Mouse (Mus musculus) liver, embryonic 13.5 days (tissue): ENCODE data around the gene Rab4a. TPM values are rescaled to one million over a fixed set of nuclear protein-coding genes. Genes with fewer than 3 reads are reported as not detected.

Experiments
- ATAC-seq: fragments of 200-750 bp; cut with Nextera tagmentation; 2 replicates; pipeline ENCODE4 v1.8.0; 2017; ENCODE audit warnings: low read depth, mild to moderate bottlenecking, moderate number of reproducible peaks, moderate library complexity
- DNase-seq: peaks from one replicate; pipeline ENCODE4 v3.0.0; 2022
- H3K27ac ChIP-seq: fragments of 300-500 bp; sonication (generic); 2 replicates; pipeline ENCODE4 v1.5.1; 2015; ENCODE audit warnings: moderate library complexity, mild to moderate bottlenecking, inconsistent platforms
- H3K27me3 ChIP-seq: fragments of 300-500 bp; sonication (generic); 2 replicates; pipeline ENCODE4 v1.6.1; 2015; ENCODE audit warnings: mild to moderate bottlenecking, inconsistent platforms
- H3K36me3 ChIP-seq: fragments of 300-500 bp; sonication (generic); 2 replicates; pipeline ENCODE4 v1.6.1; 2015; ENCODE audit warnings: mild to moderate bottlenecking, inconsistent platforms
- H3K4me1 ChIP-seq: fragments of 300-500 bp; sonication (generic); replicated peaks from 2 replicates; pipeline ENCODE4 v1.6.1; 2015; ENCODE audit warnings: inconsistent platforms
- H3K4me2 ChIP-seq: fragments of 300-500 bp; sonication (generic); 2 replicates; pipeline ENCODE4 v1.6.1; 2015; ENCODE audit warnings: inconsistent platforms, mild to moderate bottlenecking, moderate library complexity
- H3K4me3 ChIP-seq: fragments of 300-500 bp; sonication (generic); replicated peaks from 2 replicates; pipeline ENCODE4 v1.5.1; 2015; ENCODE audit warnings: mild to moderate bottlenecking, inconsistent platforms
- H3K9ac ChIP-seq: fragments of 300-500 bp; sonication (generic); 2 replicates; pipeline ENCODE4 v1.6.1; 2015; ENCODE audit warnings: mild to moderate bottlenecking, inconsistent platforms
- H3K9me3 ChIP-seq: fragments of 300-500 bp; sonication (generic); replicated peaks from 2 replicates; pipeline ENCODE4 v1.6.1; 2016; ENCODE audit warnings: inconsistent platforms
- WGBS: fragments of 180-500 bp; shearing (Covaris S2); methylation state at CpG from one replicate; pipeline ENCODE4 v1.1.7; 2015; ENCODE audit not compliant: insufficient replicate concordance; 5-methylcytosine and 5-hydroxymethylcytosine counted together
- polyA plus RNA-seq: library from polyadenylated mRNA; unstranded; fragments of >200 nt; fragmentation: Nextera tagmentation; extraction: Ambion mirVana; gene quantifications from 2 replicates; pipeline ENCODE4 v1.2.1, GENCODE M21; 2015

The Rab4a gene
- polyA plus RNA-seq, 1 experiment from 2014 or later = 30.8 TPM

DNA sequence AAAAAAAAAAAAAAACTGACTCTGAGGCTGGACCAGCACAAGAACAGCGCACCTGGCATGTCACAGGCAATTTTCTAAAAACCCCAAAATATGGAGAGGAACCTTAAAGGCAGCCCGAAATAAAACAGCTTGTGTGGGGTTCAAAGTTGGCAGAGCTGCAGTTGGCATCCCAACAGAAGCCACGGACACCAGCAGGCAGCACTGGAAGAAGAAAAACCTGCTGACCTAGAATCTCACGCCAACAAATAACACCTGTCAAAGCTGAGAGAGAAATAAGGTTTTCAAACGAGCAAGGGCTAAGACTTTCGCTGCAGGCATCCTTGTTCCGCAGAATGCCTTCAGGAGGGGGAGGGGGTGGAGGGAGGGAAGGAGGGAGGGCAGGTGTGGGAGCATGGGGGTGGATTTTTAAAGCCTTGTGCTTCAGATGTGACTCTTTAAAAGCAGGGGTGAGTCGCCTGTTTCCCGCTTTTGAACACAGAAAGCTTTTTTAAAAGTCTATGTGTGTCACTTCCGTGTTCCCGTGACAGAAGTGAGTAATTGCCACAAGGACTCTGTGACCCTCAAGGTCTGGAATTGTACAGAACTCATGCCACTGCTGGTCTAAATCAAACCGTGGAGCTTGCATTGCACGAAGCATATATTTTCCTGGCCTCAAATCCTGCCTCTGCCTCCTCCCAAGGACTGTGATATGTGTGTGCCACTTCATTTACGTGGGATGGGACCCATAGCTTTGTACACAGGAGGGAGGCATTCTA, 17.2 kb upstream of the Rab4a start:
- WGBS = 56% methylated on average over 14 of the region's 14 CpGs
- Histone ChIP-seq H3K36me3 (no peaks in the 10 kb centered on the region), H3K4me3 (no peak overlapping the region), H3K9ac (no peak overlapping the region), H3K9me3 (no peaks in the 10 kb centered on the region), H3K4me1 (peaks cover 13% of the 10 kb centered on the region), H3K4me2 (no peak overlapping the region), H3K27ac (no peak overlapping the region), H3K27me3 (no peaks in the 10 kb centered on the region)
- DNase-seq (no peak), ATAC-seq (no peak)

GRCm38 (mm10) chr8:123789461-123789860, 16.3 kb upstream of the Rab4a start:
- 65% methylated on average over 9 of the region's 9 CpGs for WGBS
- Histone ChIP-seq H3K27me3 (no peaks in the 10 kb centered on the region), H3K36me3 (no peaks in the 10 kb centered on the region), H3K4me1 (peaks cover 11% of the 10 kb centered on the region; the same call in 1 of the 2 replicates), H3K4me2 (no peak overlapping the region), H3K4me3 (no peak overlapping the region), H3K27ac (no peak overlapping the region), H3K9ac (no peak overlapping the region), H3K9me3 (no peaks in the 10 kb centered on the region)
- DNase-seq (no peak), ATAC-seq (no peak)

GRCm38 (mm10) chr8:123789970-123790369, 15.8 kb upstream of the Rab4a start:
- H3K4me2 ChIP-seq = no peak overlapping the region
- H3K27ac ChIP-seq = no peak overlapping the region
- H3K9ac ChIP-seq = no peak overlapping the region
- H3K36me3 ChIP-seq = no peaks in the 10 kb centered on the region
- ATAC-seq (no peak), DNase-seq (peak; percentile 58)
- no peak overlapping the region for H3K4me3 ChIP-seq
- WGBS = 2% methylated on average over 4 of the region's 4 CpGs
- no peaks in the 10 kb centered on the region for H3K9me3 ChIP-seq
- H3K4me1 ChIP-seq = peaks cover 11% of the 10 kb centered on the region; the same call in 1 of the 2 replicates
- H3K27me3 ChIP-seq = no peaks in the 10 kb centered on the region

DNA sequence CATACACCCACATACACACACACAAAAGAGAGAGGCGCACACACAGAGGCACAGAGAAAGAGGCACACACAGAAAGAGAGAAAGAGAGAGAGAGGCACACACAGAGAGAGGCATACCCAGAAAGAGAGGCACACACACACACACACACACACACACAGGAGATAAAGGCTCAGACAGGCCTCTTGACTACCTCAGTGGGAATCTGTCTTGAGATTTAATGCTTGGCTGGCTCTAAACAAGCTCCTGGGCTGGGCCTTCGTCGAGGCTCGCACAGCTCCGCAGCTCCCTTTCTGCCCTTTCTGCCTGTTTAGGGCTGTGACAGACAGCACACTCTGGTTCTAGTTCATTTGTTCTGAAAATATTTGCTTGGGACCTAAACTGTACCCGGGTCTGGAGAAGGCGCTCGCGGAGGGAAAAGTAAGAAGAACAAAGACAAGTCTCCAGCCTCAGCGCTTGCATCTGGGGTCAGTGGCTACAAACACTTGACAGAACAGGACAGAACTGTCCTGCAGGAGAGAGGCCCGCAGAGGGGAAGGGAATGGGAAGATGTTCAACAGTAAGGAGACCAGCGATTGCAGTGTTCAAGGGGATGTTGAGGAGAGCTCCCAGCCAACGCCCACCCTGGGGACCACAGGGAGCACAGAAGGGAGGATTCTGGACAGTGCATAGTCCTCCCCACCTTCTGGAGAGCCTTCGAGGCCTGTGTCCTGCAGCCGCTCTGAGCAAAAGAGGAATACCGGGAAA, 14.5 kb upstream of the Rab4a start:
- DNase-seq (no peak), ATAC-seq (no peak)
- 75% methylated on average over 16 of the region's 16 CpGs for WGBS
- H3K27me3 ChIP-seq = no peaks in the 10 kb centered on the region
- peaks cover 14% of the 10 kb centered on the region for H3K4me1 ChIP-seq
- H3K27ac ChIP-seq = no peak overlapping the region
- H3K9me3 ChIP-seq = no peaks in the 10 kb centered on the region
- H3K36me3 ChIP-seq = no peaks in the 10 kb centered on the region
- no peak overlapping the region for H3K9ac ChIP-seq
- no peak overlapping the region for H3K4me2 ChIP-seq
- no peak overlapping the region for H3K4me3 ChIP-seq

DNA sequence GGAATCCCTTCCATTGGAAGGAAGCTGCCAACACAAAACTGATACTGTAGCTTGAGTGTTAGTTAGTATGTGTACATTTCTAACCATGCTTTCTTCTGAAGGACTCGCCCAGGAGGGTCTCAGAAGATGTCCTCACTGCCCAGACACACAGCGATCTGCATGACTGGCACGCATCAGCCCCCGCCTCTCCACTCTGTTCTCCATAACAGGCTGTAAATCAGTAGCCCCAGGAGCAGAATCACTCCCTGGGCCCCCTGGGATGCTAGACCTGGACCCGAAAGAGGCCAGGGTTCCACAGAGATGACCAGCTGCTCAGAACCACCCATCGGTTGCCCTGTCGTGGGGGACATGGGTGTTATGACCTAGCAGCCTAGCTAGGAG, 13.9 kb upstream of the Rab4a start:
- Histone ChIP-seq H3K27ac (no peak overlapping the region), H3K9me3 (no peaks in the 10 kb centered on the region), H3K4me1 (peaks cover 20% of the 10 kb centered on the region), H3K27me3 (no peaks in the 10 kb centered on the region), H3K4me3 (no peak overlapping the region), H3K36me3 (no peaks in the 10 kb centered on the region), H3K4me2 (no peak overlapping the region), H3K9ac (no peak overlapping the region)
- 74% methylated on average over 7 of the region's 7 CpGs for WGBS
- ATAC-seq (no peak), DNase-seq (no peak)

DNA sequence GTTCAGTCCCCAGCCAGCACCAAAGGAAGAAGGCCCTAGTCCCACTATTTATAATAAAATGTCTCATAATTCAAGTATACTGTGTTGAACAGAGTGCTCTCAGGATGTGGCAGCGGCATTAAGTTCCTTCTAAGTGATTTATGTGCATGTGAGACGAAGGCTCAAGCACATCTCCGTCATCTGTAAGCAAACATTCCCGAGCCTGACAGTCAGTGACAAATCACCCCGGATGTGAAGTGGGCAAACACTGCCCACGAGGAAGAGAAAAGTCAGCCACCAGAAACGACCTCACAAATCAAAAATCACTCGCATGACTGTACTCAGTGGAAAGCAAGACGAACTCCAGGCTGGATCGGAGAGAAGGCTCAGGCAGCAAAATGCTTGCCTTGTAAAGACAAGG, 11.9 kb upstream of the Rab4a start:
- 47% methylated on average over 10 of the region's 10 CpGs for WGBS
- ATAC-seq (no peak), DNase-seq (no peak)

GRCm38 (mm10) chr8:123794766-123795165, 11.0 kb upstream of the Rab4a start:
- Histone ChIP-seq H3K4me1 (peaks cover 40% of the 10 kb centered on the region), H3K27me3 (no peaks in the 10 kb centered on the region), H3K4me2 (no peak overlapping the region), H3K9ac (no peak overlapping the region), H3K9me3 (no peaks in the 10 kb centered on the region), H3K36me3 (no peaks in the 10 kb centered on the region), H3K4me3 (no peak overlapping the region), H3K27ac (no peak overlapping the region)
- no peak for DNase-seq
- ATAC-seq = no peak
- 81% methylated on average over 4 of the region's 4 CpGs for WGBS

More for the DNA sequence above, 11.9 kb upstream of the Rab4a start:
- Histone ChIP-seq H3K4me3 (no peak overlapping the region), H3K27me3 (no peaks in the 10 kb centered on the region), H3K36me3 (no peaks in the 10 kb centered on the region), H3K4me2 (no peak overlapping the region), H3K4me1 (peaks cover 33% of the 10 kb centered on the region), H3K9ac (no peak overlapping the region), H3K9me3 (no peaks in the 10 kb centered on the region), H3K27ac (no peak overlapping the region)

DNA sequence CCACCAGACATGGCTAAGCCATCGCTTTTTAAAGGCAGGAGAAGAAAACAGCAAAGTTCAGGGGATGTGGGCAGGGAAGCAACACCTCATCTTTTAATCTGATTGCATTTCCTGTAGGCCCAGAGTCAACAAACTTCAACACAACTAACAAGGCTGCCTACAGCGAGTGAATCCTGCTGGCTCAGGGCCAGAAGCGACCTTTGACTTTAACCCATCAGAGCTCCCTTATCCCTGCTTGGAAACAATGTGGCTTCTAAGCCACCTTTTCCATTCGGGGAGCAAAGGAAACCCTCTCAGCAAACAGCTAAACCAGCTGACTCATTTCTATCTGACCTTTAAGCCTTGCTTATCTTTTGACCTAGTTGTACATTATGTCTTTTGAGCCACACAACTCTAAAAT, 9.0 kb upstream of the Rab4a start:
- no peaks in the 10 kb centered on the region for H3K27me3 ChIP-seq
- no peak overlapping the region for H3K4me2 ChIP-seq
- H3K4me1 ChIP-seq = peaks cover 48% of the 10 kb centered on the region
- 30% methylated on average over 4 of the region's 4 CpGs for WGBS
- no peak overlapping the region for H3K4me3 ChIP-seq
- DNase-seq (no peak), ATAC-seq (no peak)
- no peak overlapping the region for H3K9ac ChIP-seq
- H3K27ac ChIP-seq = peak overlapping the region; percentile 72
- H3K9me3 ChIP-seq = no peaks in the 10 kb centered on the region
- H3K36me3 ChIP-seq = no peaks in the 10 kb centered on the region

GRCm38 (mm10) chr8:123797928-123798327, 7.9 kb upstream of the Rab4a start:
- H3K4me1 ChIP-seq = peaks cover 44% of the 10 kb centered on the region
- peak overlapping the region; percentile 3; the same call in 1 of the 2 replicates for H3K4me3 ChIP-seq
- peak overlapping the region; percentile 42 for H3K4me2 ChIP-seq
- DNase-seq = peak; percentile 69
- no peaks in the 10 kb centered on the region for H3K27me3 ChIP-seq
- peak overlapping the region; percentile 22 for H3K9ac ChIP-seq
- H3K9me3 ChIP-seq = no peaks in the 10 kb centered on the region
- WGBS = 20% methylated on average over 15 of the region's 15 CpGs
- peak; percentile 92 for ATAC-seq
- peak overlapping the region; percentile 81 for H3K27ac ChIP-seq
- no peaks in the 10 kb centered on the region for H3K36me3 ChIP-seq

DNA sequence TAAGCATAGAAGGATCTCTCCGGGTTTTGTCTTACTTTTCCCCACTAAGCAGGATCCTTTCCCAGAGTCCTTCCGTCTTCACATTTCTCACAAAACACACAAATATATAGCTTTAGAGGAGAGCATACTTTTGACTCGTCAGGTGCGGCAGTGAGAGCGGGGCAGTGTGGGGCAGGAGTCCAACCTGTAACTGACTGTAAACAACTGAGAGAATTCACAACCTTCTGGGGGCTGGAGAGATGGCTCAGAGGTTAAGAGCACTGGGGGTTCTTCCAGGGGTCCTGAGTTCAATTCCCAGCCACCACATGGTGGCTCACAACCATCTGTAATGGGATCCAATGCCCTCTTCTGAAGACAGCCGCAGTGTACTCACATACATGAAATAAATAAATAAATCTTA, 6.4 kb upstream of the Rab4a start:
- Histone ChIP-seq H3K27ac (peak overlapping the region; percentile 81), H3K9ac (no peak overlapping the region), H3K9me3 (no peaks in the 10 kb centered on the region), H3K4me3 (no peak overlapping the region), H3K4me2 (no peak overlapping the region), H3K36me3 (no peaks in the 10 kb centered on the region), H3K4me1 (peaks cover 44% of the 10 kb centered on the region), H3K27me3 (no peaks in the 10 kb centered on the region)
- no peak for DNase-seq
- ATAC-seq = no peak
- WGBS = 75% methylated on average over 6 of the region's 6 CpGs

DNA sequence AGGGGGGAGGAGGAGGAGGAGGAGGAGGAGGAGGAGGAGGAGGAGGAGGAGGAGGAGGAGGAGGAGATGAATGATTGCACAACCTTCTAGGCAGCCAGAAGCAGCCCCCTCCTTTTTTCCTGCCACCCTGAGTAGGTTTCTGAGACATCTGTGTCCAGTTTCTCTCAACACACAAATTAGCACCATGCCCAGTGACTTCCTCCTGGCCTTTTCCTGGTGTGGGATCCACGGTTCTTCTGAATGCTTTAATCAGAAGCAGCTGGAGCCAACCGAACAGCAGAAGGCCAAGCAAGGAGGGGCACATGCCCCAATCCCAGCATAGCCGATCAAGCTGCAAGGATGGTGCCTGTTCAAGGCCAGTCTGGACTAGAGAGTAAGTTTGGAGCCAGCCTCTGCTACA, 5.9 kb upstream of the Rab4a start:
- Histone ChIP-seq H3K36me3 (no peaks in the 10 kb centered on the region), H3K4me2 (no peak overlapping the region), H3K27me3 (no peaks in the 10 kb centered on the region), H3K27ac (peak overlapping the region; percentile 25), H3K4me3 (no peak overlapping the region), H3K9me3 (no peaks in the 10 kb centered on the region), H3K9ac (no peak overlapping the region), H3K4me1 (peaks cover 45% of the 10 kb centered on the region)
- 37% methylated on average over 3 of the region's 3 CpGs for WGBS
- ATAC-seq (no peak), DNase-seq (no peak)
